Mouse (Mus musculus): ENCODE measurements around the gene Rnf135.

GRCm38 (mm10) chr11:80134744-80135143 lies 48.9 kb upstream of the Rnf135 start:
- TF ChIP-seq CTCF (IDR thresholded peaks at IDR 0.05; ENCODE audit: extremely low read depth, insufficient read depth, insufficient read length, insufficient replicate concordance) (no peak), POLR2A (IDR thresholded peaks at IDR 0.05; ENCODE audit: low read depth, low read length) (no peak)

Measured in spleen, adult 2 months (tissue).